Mouse (Mus musculus) kidney, adult 2 months (tissue): ENCODE measurements at regions not wholly inside any gene's neighbourhood (a gene's known extent, or its start where the extent isn't known, plus 50 kb on each side); places are given as distances from the start of the nearest gene placed in this dataset.

Experiments
- CTCF ChIP-seq: fragments of 200-500 bp; conservative IDR thresholded peaks from 2 replicates; pipeline ENCODE4 v1.5.1; 2011; ENCODE audit warnings: low read depth, mild to moderate bottlenecking, control low read depth, low read length, moderate library complexity, mixed read lengths; ENCODE audit not compliant: insufficient read depth, insufficient read length
- POLR2A ChIP-seq: fragments of 200-500 bp; IDR thresholded peaks from one replicate; pipeline ENCODE4 v1.6.1; 2011; ENCODE audit warnings: low read depth, low read length, control low read depth

DNA sequence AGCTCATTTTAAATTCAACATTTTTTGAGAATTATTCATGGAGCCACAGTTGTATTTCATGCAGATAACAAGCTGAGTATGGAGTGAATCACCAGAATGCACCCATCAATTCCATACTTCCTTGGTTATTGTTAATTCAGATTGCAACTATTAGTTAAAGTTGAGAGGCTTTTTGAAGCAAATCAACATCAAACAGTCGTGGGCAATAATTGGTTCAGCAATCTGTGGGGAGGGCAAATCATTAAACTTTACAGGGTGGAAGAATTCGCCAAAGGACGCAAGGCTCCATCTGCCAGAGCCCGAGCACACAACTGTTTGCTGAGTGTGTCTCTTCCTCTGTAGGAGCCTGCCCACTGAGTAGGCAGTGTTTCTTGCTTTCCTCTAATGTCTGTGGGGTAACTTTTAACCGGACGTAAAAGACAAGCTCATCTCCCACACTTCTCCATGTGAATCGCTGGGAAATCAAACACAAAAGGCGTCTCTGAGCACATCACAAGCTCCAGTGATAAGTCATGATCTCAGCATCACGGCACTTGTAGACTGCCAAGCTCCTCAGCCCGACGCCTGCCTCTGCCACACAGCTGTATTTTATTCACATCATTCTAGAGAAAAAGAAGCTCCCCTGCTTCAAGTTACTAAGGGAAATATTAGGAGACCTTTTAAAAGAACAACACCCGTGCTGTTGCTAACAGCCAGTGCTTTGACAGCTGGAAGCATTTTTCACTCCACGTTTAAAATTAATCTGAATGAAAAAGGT lies 75.7 kb upstream of the Pja2 start:
- TF ChIP-seq CTCF: no peak
- no peak for TF ChIP-seq POLR2A
